Mouse (Mus musculus) frontal cortex, postnatal 10 days (tissue): Measurements from ENCODE around the gene Pmfbp1.
A peak's percentile ranks its signal among the peaks of the same experiment; 100 is the strongest.
"Not testable (repeated sequence)": the region's sequence is repeated elsewhere in the genome, so short reads cannot be mapped to it uniquely, and the experiment has no call there.

Experiments used
- DNase-seq, 2 experiments: peaks; one replicate each; pipeline ENCODE4 v3.0.0; 2022; ENCODE audit warnings: low spot score in 2 of 2, mixed read lengths in 1 of 2

Gene Pmfbp1

GRCm38 (mm10) chr8:109493727-109494126 is at the start of gene Pmfbp1:
Gene Pmfbp1, plus strand, starts transcription at chr8:109494027.
- no peak for DNase-seq

DNA sequence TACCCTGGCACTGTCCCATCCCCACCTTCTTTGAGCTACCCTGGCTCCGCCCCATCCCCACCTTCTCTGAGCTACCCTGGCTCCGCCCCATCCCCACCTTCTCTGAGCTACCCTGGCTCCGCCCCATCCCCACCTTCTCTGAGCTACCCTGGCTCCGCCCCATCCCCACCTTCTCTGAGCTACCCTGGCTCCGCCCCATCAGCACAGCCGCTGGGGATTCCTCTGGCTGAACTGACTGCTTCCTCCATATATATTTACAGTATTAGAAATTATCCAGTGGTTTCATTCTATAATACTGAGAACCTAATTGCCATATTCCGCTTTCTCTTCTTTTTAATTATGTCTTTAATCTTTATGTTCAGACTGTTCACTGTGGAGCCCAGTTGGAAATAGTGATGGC is 46.9 kb upstream of the Pmfbp1 start:
- not testable (repeated sequence) for DNase-seq

DNA sequence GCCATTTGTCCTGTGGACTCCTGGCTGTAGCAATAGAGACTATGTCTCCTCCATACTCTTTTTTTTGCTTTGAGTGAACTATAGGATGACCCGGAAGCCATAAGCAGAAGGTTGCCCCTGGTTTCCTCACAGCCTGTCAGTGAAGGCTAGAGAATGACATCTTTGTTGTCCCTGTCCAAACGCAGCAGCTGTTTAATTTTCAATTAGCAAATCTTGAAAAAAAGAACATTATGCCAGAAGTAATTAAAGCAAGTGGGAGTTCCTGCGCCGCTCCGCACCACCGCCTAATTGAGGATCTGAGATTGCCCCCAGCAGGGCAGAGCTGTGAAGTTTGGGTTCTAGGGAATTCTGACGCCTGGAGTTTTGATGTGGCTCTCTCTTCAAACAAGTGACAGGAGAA is 42.8 kb upstream of the Pmfbp1 start:
- DNase-seq: no peak

GRCm38 (mm10) chr8:109455113-109455512 is 38.7 kb upstream of the Pmfbp1 start:
- DNase-seq: no peak

- no peak for DNase-seq
These were observed 36.4 kb upstream of the Pmfbp1 start for GRCm38 (mm10) chr8:109457387-109457786.

- DNase-seq: peak in 1 of 2 experiments; percentile 35
These were observed 35.2 kb upstream of the Pmfbp1 start for GRCm38 (mm10) chr8:109458580-109458979.

GRCm38 (mm10) chr8:109463075-109463474 is 30.8 kb upstream of the Pmfbp1 start:
- DNase-seq: no peak

GRCm38 (mm10) chr8:109463677-109464313 is 30.0 kb upstream of the Pmfbp1 start:
- no peak for DNase-seq

GRCm38 (mm10) chr8:109464451-109464891 is 29.4 kb upstream of the Pmfbp1 start:
- peak; percentile 50 to 56 for DNase-seq

GRCm38 (mm10) chr8:109465056-109465455 is 28.8 kb upstream of the Pmfbp1 start:
- DNase-seq: peak in 1 of 2 experiments; percentile 16

DNA sequence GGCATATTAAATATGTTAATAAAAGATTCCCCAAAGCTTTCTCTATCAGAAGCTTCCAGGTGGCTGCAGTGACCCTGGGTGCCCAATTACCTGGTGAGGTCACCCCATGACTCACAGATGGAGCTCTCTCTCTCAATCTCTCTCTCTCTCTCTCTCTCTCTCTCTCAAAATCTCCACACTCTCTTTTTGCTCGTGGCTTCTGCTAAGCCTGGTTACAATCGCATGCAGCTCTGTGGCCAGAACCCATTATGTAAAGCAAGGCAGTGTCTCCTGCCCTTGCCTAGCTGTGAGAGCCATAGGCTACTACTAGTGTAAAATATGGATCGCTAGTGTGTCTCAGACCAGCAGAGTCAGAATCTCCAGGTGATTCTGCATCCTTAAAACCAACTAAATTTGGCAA is 28.1 kb upstream of the Pmfbp1 start:
- no peak for DNase-seq

- DNase-seq: peak in 1 of 2 experiments; percentile 20
These were observed 26.3 kb upstream of the Pmfbp1 start for GRCm38 (mm10) chr8:109467516-109467915.

- no peak for DNase-seq
These were observed 25.7 kb upstream of the Pmfbp1 start for GRCm38 (mm10) chr8:109468112-109468511.

- DNase-seq: no peak
These were observed 22.0 kb upstream of the Pmfbp1 start for GRCm38 (mm10) chr8:109471876-109472275.

DNA sequence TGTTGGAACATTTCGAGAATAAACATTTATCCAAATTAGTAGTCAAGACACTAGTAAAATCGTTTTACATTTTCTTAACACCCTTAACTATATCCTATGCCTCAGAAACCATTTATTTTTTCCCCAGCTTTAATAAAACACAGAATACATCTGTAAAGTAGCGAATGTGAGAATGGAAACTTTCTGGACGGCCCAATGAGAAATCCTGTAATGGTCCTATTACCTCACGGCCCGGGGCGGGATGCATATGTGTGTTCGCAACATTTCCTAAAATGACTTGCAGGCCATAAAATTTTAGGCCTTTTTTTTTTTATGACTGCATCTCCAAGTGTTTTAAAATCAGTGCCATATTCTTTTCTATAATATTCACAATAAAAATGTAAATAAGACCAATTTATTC is 21.4 kb upstream of the Pmfbp1 start:
- DNase-seq: no peak

DNA sequence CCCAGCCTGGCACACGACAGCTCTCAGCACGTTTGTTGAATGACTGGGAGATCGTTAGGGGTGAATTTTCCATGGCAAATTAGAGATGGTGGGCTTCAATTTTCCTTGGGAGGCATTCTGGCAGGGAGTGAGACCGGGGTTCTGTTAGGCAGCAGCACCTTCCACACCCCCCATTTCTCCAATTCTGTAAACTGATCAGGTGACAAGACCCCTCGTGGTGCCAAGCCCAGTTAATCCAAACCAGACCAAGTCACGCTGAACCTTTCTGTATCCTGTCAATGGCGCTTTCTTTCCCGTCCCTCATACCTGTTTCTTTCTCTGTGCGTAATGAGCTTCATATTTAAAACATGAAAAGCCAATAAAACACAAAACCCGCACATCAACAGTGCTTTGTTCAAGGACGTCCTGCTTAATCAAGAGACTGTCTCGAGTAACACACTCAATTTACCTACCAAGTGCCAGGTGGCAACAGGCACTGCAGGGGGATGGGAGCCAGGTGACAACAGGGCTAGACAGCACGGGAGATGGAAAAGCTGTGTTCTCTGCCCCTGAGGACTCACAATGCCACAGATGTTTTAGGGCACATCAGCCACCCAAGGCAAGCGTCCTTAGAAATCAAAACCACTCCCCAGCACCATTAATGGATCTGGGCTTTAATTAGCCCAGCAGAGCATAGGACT is 19.2 kb upstream of the Pmfbp1 start:
- DNase-seq: no peak

GRCm38 (mm10) chr8:109475436-109475835 is 18.4 kb upstream of the Pmfbp1 start:
- DNase-seq: no peak

DNA sequence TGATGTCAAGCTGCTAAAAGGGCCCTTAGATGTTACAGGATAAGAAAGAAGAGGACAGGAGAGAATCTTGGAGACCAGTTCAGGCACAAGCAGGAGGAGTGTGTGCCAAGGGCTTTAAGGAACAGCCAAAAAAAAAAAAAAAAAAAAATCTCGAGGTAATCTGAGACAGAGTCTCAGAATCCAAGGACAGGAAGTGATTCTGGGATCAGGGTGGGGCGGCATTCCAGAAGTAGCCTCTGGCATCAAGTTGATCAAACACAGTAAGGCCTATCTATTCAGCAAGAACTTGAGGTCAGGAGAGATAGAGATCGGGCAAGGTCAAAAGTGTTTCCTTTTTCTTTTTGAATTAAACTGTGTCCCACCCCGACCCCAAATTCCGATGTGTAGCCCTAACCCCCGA is 15.2 kb upstream of the Pmfbp1 start:
- no peak for DNase-seq

GRCm38 (mm10) chr8:109484741-109485140 is 9.1 kb upstream of the Pmfbp1 start:
- no peak for DNase-seq

DNA sequence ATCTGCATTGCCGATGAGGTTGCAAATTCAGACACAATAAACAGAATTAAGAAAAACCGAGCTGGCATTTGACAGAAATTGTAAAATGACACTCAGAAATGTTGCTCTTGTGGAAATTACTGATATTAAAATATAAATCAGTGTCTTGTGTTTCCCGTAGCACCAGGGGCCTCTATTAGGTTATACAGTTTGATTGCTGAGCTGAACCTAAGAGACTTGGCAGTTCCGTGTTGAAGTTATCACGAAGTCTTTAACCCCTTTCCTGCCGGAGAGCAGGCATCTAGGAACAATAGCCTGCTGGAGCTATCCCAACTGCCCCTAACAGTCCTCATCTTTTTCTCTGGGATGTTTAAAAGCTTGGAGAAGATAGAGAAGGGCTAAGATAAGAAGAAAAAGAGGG is 8.3 kb upstream of the Pmfbp1 start:
- DNase-seq: no peak

DNA sequence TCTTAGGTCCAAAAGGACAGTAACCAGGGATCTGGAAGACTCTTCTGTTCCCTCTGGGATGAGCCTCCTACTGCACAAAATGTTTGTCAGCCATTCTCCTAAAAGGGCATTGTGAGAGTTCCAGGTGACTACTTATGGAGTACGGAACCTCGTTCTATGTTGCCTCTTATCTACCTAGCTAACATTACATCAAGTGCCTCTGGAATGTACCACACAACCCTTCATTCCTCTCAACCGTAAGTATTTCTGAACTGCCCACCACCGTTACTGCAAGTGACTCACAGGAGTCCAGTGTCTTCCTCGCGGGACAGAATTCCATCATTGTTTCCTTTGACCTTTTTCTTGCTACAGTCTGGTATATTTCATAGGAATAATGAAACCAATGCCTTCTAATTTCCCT is 1.0 kb upstream of the Pmfbp1 start:
- DNase-seq: no peak

- DNase-seq: no peak
These were observed 774 bp downstream of the Pmfbp1 start for GRCm38 (mm10) chr8:109494601-109495000.

- DNase-seq: no peak
These were observed 3.6 kb downstream of the Pmfbp1 start for GRCm38 (mm10) chr8:109497431-109497830.
